Mouse (Mus musculus): ENCODE measurements around the gene Fes. TPM values are rescaled to one million over a fixed set of nuclear protein-coding genes. Genes with fewer than 3 reads are reported as not detected.
"Not testable (repeated sequence)": the region's sequence is repeated elsewhere in the genome, so short reads cannot be mapped to it uniquely, and the experiment has no call there.

The Fes gene
- total RNA-seq, 1 experiment from 2014 or later, result 175 TPM

DNA sequence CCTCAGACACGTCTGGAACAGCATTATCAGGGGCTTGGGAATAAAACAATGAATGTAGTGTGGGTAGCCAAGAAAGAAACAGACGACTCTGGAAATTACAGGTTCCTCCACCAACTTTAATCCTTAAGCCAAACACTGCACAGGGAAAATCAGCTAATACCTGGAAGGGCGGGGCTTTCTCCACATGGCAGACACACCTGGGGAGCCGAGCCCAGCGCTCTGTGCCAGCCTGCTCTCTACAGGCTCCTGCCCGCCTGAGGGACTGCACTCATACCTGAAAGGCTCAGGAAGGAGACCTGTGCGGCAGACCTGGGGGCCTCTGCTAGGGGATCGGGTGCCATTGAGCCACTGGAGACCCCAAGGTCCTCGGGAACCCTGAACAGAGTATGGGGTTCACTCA is 20.0 kb upstream of the Fes start:
- ATAC-seq (replicated peaks; ENCODE audit: insufficient number of reproducible peaks, low FRiP score, low TSS enrichment, poor library complexity, severe bottlenecking), result no peak

DNA sequence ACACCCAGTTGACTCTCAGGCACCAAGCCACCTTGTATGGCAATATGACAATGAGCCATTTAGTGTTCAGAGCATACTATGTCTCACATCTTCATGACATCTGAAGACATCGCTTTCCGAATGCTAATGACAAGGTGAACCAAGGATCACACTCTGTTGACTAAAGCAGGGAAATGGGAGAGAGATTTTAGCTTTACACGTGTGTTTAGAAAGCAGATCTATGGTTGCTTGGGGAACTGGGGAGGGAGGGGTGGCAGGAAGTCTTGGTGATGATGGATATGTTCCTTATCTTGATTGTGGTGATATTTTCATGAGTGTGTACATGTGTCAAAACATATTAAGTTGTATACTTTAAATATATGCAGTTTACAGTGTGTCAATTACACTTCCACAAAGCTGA is 18.4 kb upstream of the Fes start:
- ATAC-seq (replicated peaks; ENCODE audit: insufficient number of reproducible peaks, low FRiP score, low TSS enrichment, poor library complexity, severe bottlenecking), result no peak

DNA sequence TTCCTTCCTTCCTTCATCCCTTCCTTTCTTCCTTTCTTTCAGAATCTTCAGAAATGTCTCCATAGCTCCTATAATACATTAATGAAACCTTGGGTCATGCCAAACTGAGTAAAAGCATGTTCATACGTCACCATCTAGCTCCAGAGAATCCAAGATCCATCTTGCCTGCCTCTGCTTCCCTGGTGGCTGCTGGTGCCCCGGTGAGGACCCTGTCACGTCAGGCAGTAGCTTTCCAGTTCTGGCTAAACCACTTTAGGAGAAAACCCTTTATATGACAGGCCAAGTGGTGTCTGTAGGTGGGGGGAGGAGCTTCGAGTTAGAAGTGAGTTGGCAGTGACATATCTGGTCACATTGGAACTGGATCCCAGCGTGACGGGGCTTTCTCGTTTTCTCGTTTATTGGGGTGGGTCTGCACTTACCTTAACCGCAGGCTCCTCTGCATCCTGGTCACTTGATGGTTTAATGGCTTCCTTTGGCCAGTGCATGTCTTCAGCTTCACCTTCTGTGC is 17.5 kb upstream of the Fes start, which contains the start of gene Furin:
TSS of gene Furin (minus strand) at position 249 of the 508 bp plus-strand sequence.
- no peak for ATAC-seq (replicated peaks; ENCODE audit: insufficient number of reproducible peaks, low FRiP score, low TSS enrichment, poor library complexity, severe bottlenecking)

- peak; percentile 66 for ATAC-seq (replicated peaks; ENCODE audit: insufficient number of reproducible peaks, low FRiP score, low TSS enrichment, poor library complexity, severe bottlenecking)
Observed at GRCm38 (mm10) chr7:80404101-80404894, 16.6 kb upstream of the Fes start.

DNA sequence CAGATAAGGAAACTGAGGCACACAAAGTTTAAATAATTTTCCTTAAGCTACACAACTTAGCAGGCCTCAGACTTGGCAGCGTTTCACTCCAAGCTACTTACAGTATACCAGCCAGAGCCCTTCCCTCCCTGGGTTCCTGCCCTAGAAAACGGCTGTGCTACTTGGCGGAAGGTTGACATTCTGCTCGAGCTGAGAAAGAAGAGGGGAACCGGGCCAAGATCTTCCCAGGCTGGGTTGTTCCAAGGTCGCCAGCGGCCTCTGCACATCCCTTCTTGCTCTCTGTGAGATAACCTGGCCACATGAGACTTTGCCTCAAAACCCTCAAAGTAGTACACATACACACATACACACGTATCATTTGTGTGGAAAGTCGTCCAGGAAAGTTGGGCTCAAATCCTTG is 15.8 kb upstream of the Fes start:
- ATAC-seq (replicated peaks; ENCODE audit: insufficient number of reproducible peaks, low FRiP score, low TSS enrichment, poor library complexity, severe bottlenecking), result no peak

DNA sequence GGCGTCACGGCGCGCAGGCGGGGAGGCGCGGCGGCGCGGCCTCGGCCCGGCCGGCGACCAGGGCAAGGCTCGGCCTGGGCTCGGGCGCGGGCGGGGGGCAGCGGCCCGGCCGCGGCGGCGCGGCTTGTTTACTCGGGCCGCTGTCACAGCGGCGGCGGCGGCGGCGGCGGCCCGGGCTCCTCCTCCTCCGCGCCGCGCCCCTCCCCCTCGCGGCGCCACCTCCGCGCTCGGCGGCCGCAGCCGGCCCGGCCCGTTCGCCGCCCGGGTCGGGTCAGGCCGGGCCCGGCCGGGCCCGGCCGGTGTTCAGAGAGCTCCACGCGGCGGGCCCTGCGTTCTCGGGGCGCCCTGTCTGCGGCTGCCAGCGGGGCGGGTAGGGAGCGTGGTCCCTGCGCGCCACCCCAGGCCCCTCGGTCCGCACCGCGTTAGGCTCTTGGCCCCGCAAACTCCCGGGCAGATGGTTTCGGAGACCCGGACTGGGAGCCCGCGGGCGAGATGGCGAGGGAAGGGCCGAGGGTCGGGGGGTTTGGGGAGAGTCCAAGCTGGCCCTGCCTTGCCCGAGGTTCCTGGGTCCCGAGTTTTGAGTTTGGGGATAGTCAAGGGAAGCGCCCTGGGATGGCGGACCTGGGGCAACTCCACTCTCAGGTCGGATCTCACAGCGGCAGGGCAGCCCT is 15.0 kb upstream of the Fes start:
- no peak for ATAC-seq (replicated peaks; ENCODE audit: insufficient number of reproducible peaks, low FRiP score, low TSS enrichment, poor library complexity, severe bottlenecking)

GRCm38 (mm10) chr7:80401860-80402641 is 14.3 kb upstream of the Fes start:
- no peak for ATAC-seq (replicated peaks; ENCODE audit: insufficient number of reproducible peaks, low FRiP score, low TSS enrichment, poor library complexity, severe bottlenecking)

DNA sequence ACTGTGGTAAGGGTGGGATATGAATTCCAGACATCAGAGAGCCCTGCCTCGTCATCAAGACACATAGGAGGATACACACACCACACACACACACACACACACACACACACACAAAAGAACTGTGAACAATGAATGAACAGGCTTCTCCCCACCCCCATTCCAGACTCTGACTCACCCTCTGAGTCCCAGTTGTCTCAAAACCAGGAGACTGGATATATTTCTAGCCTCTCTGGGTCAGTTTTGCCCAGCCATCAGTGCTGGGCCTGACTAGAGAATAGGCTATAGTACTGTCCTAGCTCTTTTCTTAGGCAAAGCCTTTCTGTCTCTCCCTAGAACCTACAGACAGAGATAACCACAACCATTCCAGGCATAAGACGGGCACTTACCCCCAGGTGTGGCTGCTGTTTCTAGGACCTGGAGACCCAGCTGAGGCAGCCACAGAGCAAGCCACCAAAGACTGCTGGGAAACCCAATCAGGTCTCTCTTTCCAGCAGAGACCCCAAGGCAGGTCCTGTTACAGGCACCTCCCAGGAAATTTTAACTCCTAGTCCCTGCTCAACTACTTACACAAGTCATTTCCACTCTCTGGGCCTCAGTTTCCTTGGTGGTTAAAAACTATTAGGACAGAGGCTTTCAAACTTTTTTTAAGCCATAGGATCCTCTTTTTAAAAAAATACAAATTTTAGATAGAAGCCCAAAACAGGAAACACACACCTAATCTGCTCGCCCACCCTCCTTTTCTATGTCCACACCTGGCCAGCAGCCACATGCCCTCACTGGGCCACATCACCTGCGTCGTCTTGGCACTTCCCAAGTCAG is 13.5 kb upstream of the Fes start:
- no peak for ATAC-seq (replicated peaks; ENCODE audit: insufficient number of reproducible peaks, low FRiP score, low TSS enrichment, poor library complexity, severe bottlenecking)

- ATAC-seq (replicated peaks; ENCODE audit: insufficient number of reproducible peaks, low FRiP score, low TSS enrichment, poor library complexity, severe bottlenecking), result no peak
Observed at GRCm38 (mm10) chr7:80400571-80400970, 12.8 kb upstream of the Fes start.

DNA sequence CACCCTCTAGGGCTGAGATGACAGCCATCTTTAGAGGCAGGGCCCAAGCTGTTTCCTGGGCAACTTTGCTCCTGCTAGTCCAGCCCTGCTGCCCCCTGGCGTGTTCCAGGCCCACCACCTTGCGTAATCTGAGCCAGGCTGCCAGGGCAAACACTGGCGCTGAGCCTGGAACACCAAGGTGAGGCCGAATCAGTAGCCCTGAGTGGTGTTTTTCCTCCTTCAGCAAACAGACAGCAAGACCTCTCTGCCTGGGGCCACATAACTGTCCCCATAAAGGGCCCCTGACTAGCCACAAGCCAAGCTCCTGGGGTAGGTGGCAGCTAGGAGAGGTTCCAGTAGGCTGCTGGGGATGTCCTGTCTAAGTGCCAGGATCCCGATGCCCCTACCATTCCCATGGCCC is 12.4 kb upstream of the Fes start:
- ATAC-seq (replicated peaks; ENCODE audit: insufficient number of reproducible peaks, low FRiP score, low TSS enrichment, poor library complexity, severe bottlenecking), result no peak

DNA sequence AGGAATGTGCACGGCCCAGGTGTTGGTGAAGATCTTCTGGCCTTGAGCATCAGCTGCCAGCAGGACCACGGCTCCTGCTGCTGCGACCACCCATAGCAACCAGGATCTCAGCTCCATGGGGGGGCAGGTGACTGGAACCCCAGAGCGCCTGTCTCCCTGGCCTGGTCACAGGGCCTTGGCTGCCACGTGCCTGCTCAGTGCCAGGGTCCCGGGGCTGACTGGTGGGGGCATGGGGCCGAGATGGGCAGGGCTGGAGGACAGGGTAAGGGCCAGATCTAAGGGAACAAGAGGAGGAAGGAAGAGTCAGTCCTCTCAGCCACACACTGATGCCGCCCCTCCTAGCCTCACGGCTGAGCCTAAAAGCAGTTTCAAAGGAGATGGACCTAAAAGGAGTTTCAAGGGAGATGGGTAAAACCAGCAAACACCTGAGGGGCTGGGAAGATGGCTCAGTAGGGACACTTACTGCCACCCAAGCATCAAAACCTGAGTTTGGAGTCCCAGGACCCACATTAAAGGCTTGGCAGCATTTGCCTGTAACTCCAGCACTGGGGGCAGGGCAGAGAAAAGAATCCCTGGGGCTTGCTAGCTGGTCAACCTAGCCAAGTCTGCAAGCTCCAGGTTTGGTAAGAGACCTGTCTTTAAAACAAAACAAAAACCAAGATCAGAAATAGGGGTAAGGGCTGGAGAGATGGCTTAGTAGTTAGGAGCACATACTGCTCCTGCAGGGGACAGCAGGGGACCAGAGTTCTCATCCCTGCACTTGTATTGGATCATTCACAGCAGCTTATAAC is 11.1 kb upstream of the Fes start:
- no peak for ATAC-seq (replicated peaks; ENCODE audit: insufficient number of reproducible peaks, low FRiP score, low TSS enrichment, poor library complexity, severe bottlenecking)

DNA sequence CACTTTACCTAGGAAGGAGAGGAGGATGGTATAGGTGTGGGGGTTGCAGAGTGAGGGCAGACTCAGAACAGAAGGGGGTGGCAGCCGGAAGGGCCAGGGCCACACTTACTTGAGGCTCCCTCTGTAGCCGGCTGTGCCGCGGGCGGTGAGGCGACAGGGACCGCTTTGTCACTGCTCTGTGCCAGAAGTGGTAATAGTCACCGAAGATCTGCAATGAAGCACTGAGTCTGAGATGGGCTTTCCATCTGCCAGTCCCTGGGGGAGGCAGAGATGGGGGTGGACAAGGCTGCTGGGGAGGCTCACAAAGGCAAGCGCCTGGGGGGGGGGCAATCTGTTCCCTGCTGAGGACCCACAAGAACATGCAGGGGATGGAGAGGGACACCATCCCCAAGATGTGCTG is 10.2 kb upstream of the Fes start:
- no peak for ATAC-seq (replicated peaks; ENCODE audit: insufficient number of reproducible peaks, low FRiP score, low TSS enrichment, poor library complexity, severe bottlenecking)

DNA sequence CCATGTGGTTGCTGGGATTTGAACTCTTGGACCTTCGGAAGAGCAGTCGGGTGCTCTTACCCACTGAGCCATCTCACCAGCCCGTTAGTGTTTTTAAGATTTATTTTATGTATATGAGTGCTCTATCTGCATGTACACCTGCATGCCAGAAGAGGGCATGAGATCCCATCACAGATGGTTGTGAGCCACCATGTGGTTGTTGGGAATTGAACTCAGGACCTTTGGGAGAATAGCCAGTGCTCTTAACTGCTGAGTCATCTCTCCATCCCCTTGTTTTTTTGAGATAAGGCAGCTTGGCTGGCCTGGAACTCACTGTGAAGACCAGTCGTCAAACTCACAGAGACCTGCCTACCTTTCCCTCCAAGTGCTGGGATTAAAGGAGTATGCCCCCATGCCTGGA is 8.7 kb upstream of the Fes start:
- not testable (repeated sequence) for ATAC-seq (replicated peaks; ENCODE audit: insufficient number of reproducible peaks, low FRiP score, low TSS enrichment, poor library complexity, severe bottlenecking)

GRCm38 (mm10) chr7:80394600-80394999 is 6.9 kb upstream of the Fes start:
- ATAC-seq (replicated peaks; ENCODE audit: insufficient number of reproducible peaks, low FRiP score, low TSS enrichment, poor library complexity, severe bottlenecking), result no peak

GRCm38 (mm10) chr7:80392119-80392518 is 4.4 kb upstream of the Fes start:
- no peak for ATAC-seq (replicated peaks; ENCODE audit: insufficient number of reproducible peaks, low FRiP score, low TSS enrichment, poor library complexity, severe bottlenecking)

DNA sequence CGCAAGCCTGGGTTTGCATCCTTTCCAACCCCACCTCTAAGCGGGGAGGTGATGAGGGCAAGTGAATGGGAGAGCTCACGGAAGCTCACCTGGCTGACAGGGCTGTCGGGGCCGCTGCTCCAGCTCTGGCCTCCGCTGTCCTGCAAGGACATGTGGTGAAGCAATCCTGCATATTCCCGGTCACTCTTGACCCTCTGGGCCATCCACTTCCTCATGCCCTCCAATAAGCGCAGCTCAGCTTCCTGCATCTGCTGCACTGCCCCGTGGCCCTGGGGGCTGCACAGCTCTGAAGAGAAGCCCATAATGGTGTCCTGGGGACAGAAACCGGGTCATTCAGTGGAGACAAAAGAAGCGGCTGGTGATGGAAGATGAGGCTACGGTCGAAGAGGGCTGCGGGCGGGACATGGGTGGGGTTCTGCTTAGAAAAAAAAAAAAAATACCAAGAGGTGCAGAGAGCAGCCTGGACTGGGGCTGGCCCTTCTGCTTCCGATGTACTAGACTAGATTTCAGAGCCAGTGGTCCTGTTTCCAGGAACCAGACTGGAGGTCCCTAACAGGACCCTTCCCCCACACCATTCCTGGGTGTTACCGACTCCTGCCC is 613 bp downstream of the Fes start:
- ATAC-seq (replicated peaks; ENCODE audit: insufficient number of reproducible peaks, low FRiP score, low TSS enrichment, poor library complexity, severe bottlenecking), result peak; percentile 4; the same call in 1 of the 2 replicates

DNA sequence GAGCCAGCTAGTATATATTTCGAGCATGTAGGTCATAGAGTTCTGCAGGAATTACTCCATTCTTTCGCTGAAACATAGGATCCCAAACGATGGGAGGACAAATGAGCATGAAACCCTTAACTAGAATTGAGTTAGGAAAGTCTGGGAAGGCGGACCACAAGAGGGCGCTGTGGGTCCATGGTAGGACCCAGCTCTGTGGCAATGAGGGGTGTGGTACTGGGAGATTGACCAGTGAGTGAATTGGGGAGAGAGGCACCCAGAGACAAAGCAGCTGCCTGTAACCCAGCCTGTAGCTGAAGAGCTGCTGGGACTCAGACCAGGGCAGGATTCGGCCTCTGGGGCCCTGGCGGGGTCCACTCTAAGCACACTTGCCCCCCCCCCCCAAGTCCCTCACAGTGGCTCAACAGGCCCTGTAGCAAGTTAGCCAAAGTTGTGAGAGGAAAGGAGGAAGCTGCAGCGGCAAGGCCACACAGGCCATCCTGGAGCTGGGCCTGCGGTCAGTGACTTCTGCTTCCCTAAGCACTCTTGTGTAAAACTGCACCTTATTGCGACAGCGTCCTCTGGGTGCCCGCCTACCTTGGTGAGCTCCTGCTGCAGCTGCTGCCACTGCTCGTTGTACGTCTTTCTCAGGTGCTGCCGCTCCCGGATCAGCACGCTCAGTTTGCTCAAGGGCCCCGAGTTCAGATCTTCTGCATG is 1.4 kb downstream of the Fes start:
- ATAC-seq (replicated peaks; ENCODE audit: insufficient number of reproducible peaks, low FRiP score, low TSS enrichment, poor library complexity, severe bottlenecking), result peak; percentile 79

Data from monocyte, adult 5-6 weeks (primary cell).